Mouse (Mus musculus) CH12.LX (cell line): ENCODE measurements around the gene Ypel2. TPM values are rescaled to one million over a fixed set of nuclear protein-coding genes. Genes with fewer than 3 reads are reported as not detected.

Experiments
- DNase-seq: peaks from one replicate; pipeline ENCODE4 v3.0.0-alpha.2; 2013; ENCODE audit errors: extremely low read depth
- H3K27ac ChIP-seq: 2 replicates; pipeline ENCODE4 v1.5.1; 2012; ENCODE audit warnings: low read depth, mild to moderate bottlenecking, control low read depth, moderate library complexity; ENCODE audit not compliant: insufficient read depth
- H3K27me3 ChIP-seq: replicated peaks from 2 replicates; pipeline ENCODE3; 2012; ENCODE audit warnings: inconsistent platforms
- H3K36me3 ChIP-seq, 2 experiments: replicated peaks in 1 of 2; 2 replicates each; pipeline versions ENCODE3 to v1.6.1; 2012; ENCODE audit warnings: inconsistent platforms in 1 of 2, low read length in 1 of 2, mild to moderate bottlenecking in 1 of 2, mixed read lengths in 1 of 2, moderate library complexity in 1 of 2; ENCODE audit not compliant: control insufficient read depth in 1 of 2, insufficient read depth in 1 of 2
- H3K4me1 ChIP-seq, 2 experiments: 2 replicates each; pipeline ENCODE4 v1.6.1; 2012; ENCODE audit warnings: inconsistent platforms in 1 of 2, moderate library complexity in 1 of 2; ENCODE audit not compliant: insufficient read depth in 2 of 2, control insufficient read depth in 1 of 2
- H3K4me2 ChIP-seq: 2 replicates; pipeline ENCODE4 v1.6.1; 2012; ENCODE audit warnings: low read depth, mild to moderate bottlenecking, control low read depth; ENCODE audit not compliant: poor library complexity, insufficient read depth, severe bottlenecking
- H3K4me3 ChIP-seq, 3 experiments: fragments of 150-350 bp in 1 of 3; sonication (generic) in 1 of 3; replicated peaks in 1 of 3; 2 replicates each; pipeline versions ENCODE3 to v1.5.1; 2011 to 2012; ENCODE audit warnings: low read depth in 2 of 3, low read length in 2 of 3, mild to moderate bottlenecking in 2 of 3, moderate library complexity in 2 of 3, control low read depth in 1 of 3, improper control_type of control experiment in 1 of 3, inconsistent platforms in 1 of 3, mixed read lengths in 1 of 3; ENCODE audit not compliant: poor library complexity in 1 of 3
- H3K79me2 ChIP-seq: replicated peaks from 2 replicates; pipeline ENCODE4 v1.6.1; 2012; ENCODE audit warnings: mild to moderate bottlenecking, moderate library complexity; ENCODE audit not compliant: control insufficient read depth, poor library complexity, insufficient read depth, severe bottlenecking; ENCODE audit errors: extremely low read depth
- H3K9ac ChIP-seq: 2 replicates; pipeline ENCODE4 v1.6.1; 2012; ENCODE audit warnings: low read depth, mild to moderate bottlenecking, control low read depth, moderate library complexity; ENCODE audit not compliant: insufficient read depth
- H3K9me3 ChIP-seq: replicated peaks from 2 replicates; pipeline ENCODE3; 2012; ENCODE audit warnings: low read length, inconsistent platforms, mixed read lengths
- CHD1 ChIP-seq: IDR thresholded peaks from 2 replicates; pipeline ENCODE4 v1.6.1; 2012; ENCODE audit warnings: low read depth, low read length, improper control_type of control experiment, inconsistent platforms
- CHD2 ChIP-seq: IDR thresholded peaks from 2 replicates; pipeline ENCODE4 v1.6.1; 2011; ENCODE audit warnings: low read length, improper control_type of control experiment
- E2F4 ChIP-seq: IDR thresholded peaks from 2 replicates; pipeline ENCODE4 v1.6.1; 2011; ENCODE audit warnings: low read depth, low read length, improper control_type of control experiment; ENCODE audit not compliant: insufficient replicate concordance
- ELF1 ChIP-seq: IDR thresholded peaks from 2 replicates; pipeline ENCODE4 v1.6.1; 2014; ENCODE audit warnings: low read depth, mild to moderate bottlenecking, inconsistent platforms, low read length, improper control_type of control experiment
- EP300 ChIP-seq: IDR thresholded peaks from 2 replicates; pipeline ENCODE4 v1.6.1; 2011; ENCODE audit warnings: low read length, improper control_type of control experiment
- ETS1 ChIP-seq: conservative IDR thresholded peaks from 2 replicates; pipeline ENCODE4 v1.6.1; 2012; ENCODE audit warnings: low read depth, mild to moderate bottlenecking, inconsistent platforms, low read length, improper control_type of control experiment, moderate library complexity
- HCFC1 ChIP-seq: IDR thresholded peaks from 2 replicates; pipeline ENCODE4 v1.6.1; 2012; ENCODE audit warnings: low read depth, mild to moderate bottlenecking, inconsistent platforms, low read length, improper control_type of control experiment
- IRF4 ChIP-seq: IDR thresholded peaks from 2 replicates; pipeline ENCODE4 v1.6.1; 2014; ENCODE audit warnings: low read depth, mild to moderate bottlenecking, inconsistent platforms, low read length, improper control_type of control experiment
- JUN ChIP-seq: IDR thresholded peaks from 2 replicates; pipeline ENCODE4 v1.6.1; 2011; ENCODE audit warnings: low read depth, mild to moderate bottlenecking, low read length, improper control_type of control experiment, moderate library complexity; ENCODE audit not compliant: insufficient read depth
- JUND ChIP-seq: conservative IDR thresholded peaks from 2 replicates; pipeline ENCODE4 v1.6.1; 2011; ENCODE audit warnings: low read depth, low read length, improper control_type of control experiment
- MAFK ChIP-seq: IDR thresholded peaks from 2 replicates; pipeline ENCODE4 v1.6.1; 2011; ENCODE audit warnings: low read length, improper control_type of control experiment; ENCODE audit not compliant: insufficient replicate concordance
- MYC ChIP-seq: IDR thresholded peaks from 2 replicates; pipeline ENCODE4 v1.6.1; 2011; ENCODE audit warnings: low read depth, mild to moderate bottlenecking, improper control_type of control experiment, low read length
- NELFE ChIP-seq: IDR thresholded peaks from 2 replicates; pipeline ENCODE4 v1.6.1; 2011; ENCODE audit warnings: low read depth, low read length, improper control_type of control experiment
- PAX5 ChIP-seq: IDR thresholded peaks from 2 replicates; pipeline ENCODE4 v1.6.1; 2012; ENCODE audit warnings: low read length, inconsistent platforms, mixed read lengths
- POLR2A ChIP-seq: IDR thresholded peaks from 2 replicates; pipeline ENCODE4 v1.6.1; 2011; ENCODE audit warnings: low read depth, mild to moderate bottlenecking, improper control_type of control experiment, low read length
- POLR2AphosphoS2 ChIP-seq: IDR thresholded peaks from 2 replicates; pipeline ENCODE4 v1.6.1; 2011; ENCODE audit warnings: low read depth, low read length, improper control_type of control experiment
- SMC3 ChIP-seq: IDR thresholded peaks from 2 replicates; pipeline ENCODE4 v1.6.1; 2011; ENCODE audit warnings: low read depth, low read length, improper control_type of control experiment
- TCF12 ChIP-seq: IDR thresholded peaks from 2 replicates; pipeline ENCODE4 v1.6.1; 2014; ENCODE audit warnings: low read depth, mild to moderate bottlenecking, inconsistent platforms, low read length, improper control_type of control experiment
- UBTF ChIP-seq: IDR thresholded peaks from 2 replicates; pipeline ENCODE4 v1.6.1; 2012; ENCODE audit warnings: low read depth, mild to moderate bottlenecking, inconsistent platforms, low read length, improper control_type of control experiment, moderate library complexity
- ZMIZ1 ChIP-seq: IDR thresholded peaks from 2 replicates; pipeline ENCODE4 v1.6.1; 2012; ENCODE audit warnings: low read depth, mild to moderate bottlenecking, inconsistent platforms, low read length, improper control_type of control experiment
- dilution Hi-C: fragments of 300-500 bp; cut with MboI; formaldehyde crosslinking; loops from 2 replicates; pipeline ENCODE4 v1.14.3; 2020; ENCODE audit warnings: low sequenced_read_pairs; ENCODE audit not compliant: extremely low pct_unique_long_range_greater_than_20kb, extremely low pct_ligation_motif_present
- in situ Hi-C: fragments of 300-500 bp; cut with MboI; formaldehyde crosslinking; loops from 3 replicates; pipeline ENCODE4 v1.14.3; 2019; ENCODE audit warnings: low sequenced_read_pairs, low pct_ligation_motif_present, low pct_unique_long_range_greater_than_20kb, mixed read lengths
- polyA plus RNA-seq: library from polyadenylated mRNA; unstranded; fragments of >175 nt; gene quantifications from 2 replicates; pipeline ENCODE4 v1.2.1, GENCODE M21; 2012; ENCODE audit warnings: low read depth; ENCODE audit not compliant: insufficient read length
- total RNA-seq, 2 experiments: library from RNA; depleted of rRNA; stranded (reverse); fragments of 300-350 nt in 1 of 2; fragments of >200 nt in 1 of 2; gene quantifications; 2 replicates each; pipeline ENCODE4 v1.2.3; 2012 to 2014

Gene Ypel2
- total and polyA plus RNA-seq, 3 experiments = 0.38 to 0.91 (median 0.59) TPM

DNA sequence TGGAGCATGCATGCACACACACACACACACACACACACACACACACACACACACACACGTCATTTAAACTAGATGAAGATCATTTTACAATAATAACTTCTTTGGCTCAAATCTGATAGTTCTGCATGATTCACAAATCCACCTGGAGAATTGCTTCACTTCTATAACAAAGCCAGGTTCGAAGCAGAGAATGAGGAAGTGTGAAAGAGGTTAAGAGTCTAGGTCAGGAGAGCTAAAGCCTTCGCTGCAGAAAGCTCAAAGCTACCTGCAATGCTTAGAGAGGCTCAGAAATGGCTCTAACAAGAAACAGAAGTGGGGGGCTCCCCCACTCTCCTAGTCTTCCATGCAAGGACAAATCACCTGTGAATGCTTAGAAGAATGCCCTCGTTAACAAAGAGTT, 24.6 kb upstream of the Ypel2 start:
- Histone ChIP-seq H3K4me3 (no peak overlapping the region), H3K9me3 (peaks cover 3% of the 10 kb centered on the region), H3K27me3 (no peaks in the 10 kb centered on the region), H3K9ac (no peak overlapping the region), H3K27ac (no peak overlapping the region), H3K36me3 (no peaks in the 10 kb centered on the region), H3K4me2 (peak overlapping the region; percentile 2; the same call in 1 of the 2 replicates), H3K4me1 (peaks cover 10 to 17% of the 10 kb centered on the region in 2 experiments; a peak in 3 of 4 replicates), H3K79me2 (no peaks in the 10 kb centered on the region)
- no peak for TF ChIP-seq HCFC1
- no peak for TF ChIP-seq POLR2A
- TF ChIP-seq ETS1 = no peak
- TF ChIP-seq PAX5 = no peak
- TF ChIP-seq CHD2 = no peak
- no peak for TF ChIP-seq NELFE
- peak; percentile 34; the same call in 1 of the 2 replicates for TF ChIP-seq EP300
- TF ChIP-seq CHD1 = no peak
- TF ChIP-seq SMC3 = no peak
- no peak for TF ChIP-seq E2F4
- TF ChIP-seq JUN = no peak
- peak; percentile 50; the same call in 1 of the 2 replicates for TF ChIP-seq IRF4
- DNase-seq = no peak
- dilution Hi-C loops (no loop called here), in situ Hi-C loops (no loop called here)

DNA sequence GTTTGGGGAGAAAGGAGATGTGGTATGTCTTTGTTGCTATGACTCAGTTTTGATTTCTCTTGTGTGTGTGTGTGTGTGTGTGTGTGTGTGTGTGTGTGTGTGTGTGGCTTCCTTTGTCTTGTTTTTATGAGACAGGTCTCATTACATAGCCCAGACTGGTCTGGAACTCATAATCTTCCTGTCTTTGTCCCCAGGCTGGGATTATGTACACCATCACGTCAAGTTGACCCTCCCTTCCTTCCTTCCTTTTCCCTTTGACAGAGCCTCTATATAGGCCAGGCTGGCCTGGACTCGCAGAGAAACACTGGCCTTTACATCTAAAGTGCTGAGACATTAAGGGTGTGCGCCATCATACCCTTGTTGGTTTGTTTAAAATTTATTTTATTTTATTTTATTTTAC, 22.2 kb upstream of the Ypel2 start:
- dilution Hi-C loops = no loop called here
- no peak for DNase-seq
- peaks cover 10 to 17% of the 10 kb centered on the region in 2 experiments; a peak in 3 of 4 replicates for H3K4me1 ChIP-seq
- no peak overlapping the region for H3K4me2 ChIP-seq
- TF ChIP-seq MYC = no peak
- TF ChIP-seq ZMIZ1 = no peak
- TF ChIP-seq POLR2AphosphoS2 = no peak
- TF ChIP-seq UBTF = no peak
- no peak for TF ChIP-seq JUND
- TF ChIP-seq PAX5 = no peak
- TF ChIP-seq ELF1 = no peak
- TF ChIP-seq JUN = no peak
- no peak for TF ChIP-seq TCF12
- no peak for TF ChIP-seq MAFK
- H3K9ac ChIP-seq = no peak overlapping the region
- H3K4me3 ChIP-seq = no peak overlapping the region
- no peaks in the 10 kb centered on the region for H3K36me3 ChIP-seq
- H3K27ac ChIP-seq = no peak overlapping the region
- no peaks in the 10 kb centered on the region for H3K79me2 ChIP-seq
- H3K27me3 ChIP-seq = no peaks in the 10 kb centered on the region
- in situ Hi-C loops = no loop called here
- no peaks in the 10 kb centered on the region for H3K9me3 ChIP-seq
